Mouse (Mus musculus) E14TG2a.4 (cell line): ENCODE data around the gene Acox2.

ENCODE experiments used
- CTCF ChIP-seq: conservative IDR thresholded peaks from 2 replicates; pipeline ENCODE4 v1.5.1; 2014; ENCODE audit warnings: low read length
- NANOG ChIP-seq: IDR thresholded peaks from 2 replicates; pipeline ENCODE4 v1.6.1; 2014; ENCODE audit warnings: borderline replicate concordance, low read length, mixed read lengths

- TF ChIP-seq CTCF (no peak), NANOG (no peak)
These were observed 401 bp downstream of the Acox2 start for GRCm38 (mm10) chr14:8258752-8259151.
